Mouse (Mus musculus) CH12.LX (cell line): ENCODE measurements at regions not wholly inside any gene's neighbourhood (a gene's known extent, or its start where the extent isn't known, plus 50 kb on each side); places are given as distances from the start of the nearest gene placed in this dataset.
"Not testable (repeated sequence)": the region's sequence is repeated elsewhere in the genome, so short reads cannot be mapped to it uniquely, and the experiment has no call there.

Experiments used
- CTCF ChIP-seq, 2 experiments: IDR thresholded peaks in 1 of 2; conservative IDR thresholded peaks in 1 of 2; 2 replicates each; pipeline ENCODE4 v1.5.1; 2011 to 2012; ENCODE audit warnings: low read depth in 2 of 2, low read length in 2 of 2, improper control_type of control experiment in 1 of 2, inconsistent platforms in 1 of 2, mild to moderate bottlenecking in 1 of 2, moderate library complexity in 1 of 2
- EP300 ChIP-seq: IDR thresholded peaks from 2 replicates; pipeline ENCODE4 v1.6.1; 2011; ENCODE audit warnings: low read length, improper control_type of control experiment
- ETS1 ChIP-seq: conservative IDR thresholded peaks from 2 replicates; pipeline ENCODE4 v1.6.1; 2012; ENCODE audit warnings: low read depth, mild to moderate bottlenecking, inconsistent platforms, low read length, improper control_type of control experiment, moderate library complexity
- HCFC1 ChIP-seq: IDR thresholded peaks from 2 replicates; pipeline ENCODE4 v1.6.1; 2012; ENCODE audit warnings: low read depth, mild to moderate bottlenecking, inconsistent platforms, low read length, improper control_type of control experiment
- JUND ChIP-seq: conservative IDR thresholded peaks from 2 replicates; pipeline ENCODE4 v1.6.1; 2011; ENCODE audit warnings: low read depth, low read length, improper control_type of control experiment
- MAZ ChIP-seq: IDR thresholded peaks from 2 replicates; pipeline ENCODE4 v1.6.1; 2012; ENCODE audit warnings: low read depth, mild to moderate bottlenecking, inconsistent platforms, low read length, improper control_type of control experiment, moderate library complexity
- MYC ChIP-seq: IDR thresholded peaks from 2 replicates; pipeline ENCODE4 v1.6.1; 2011; ENCODE audit warnings: low read depth, mild to moderate bottlenecking, improper control_type of control experiment, low read length
- PAX5 ChIP-seq: IDR thresholded peaks from 2 replicates; pipeline ENCODE4 v1.6.1; 2012; ENCODE audit warnings: low read length, inconsistent platforms, mixed read lengths
- POLR2A ChIP-seq: IDR thresholded peaks from 2 replicates; pipeline ENCODE4 v1.6.1; 2011; ENCODE audit warnings: low read depth, mild to moderate bottlenecking, improper control_type of control experiment, low read length
- POLR2AphosphoS2 ChIP-seq: IDR thresholded peaks from 2 replicates; pipeline ENCODE4 v1.6.1; 2011; ENCODE audit warnings: low read depth, low read length, improper control_type of control experiment
- UBTF ChIP-seq: IDR thresholded peaks from 2 replicates; pipeline ENCODE4 v1.6.1; 2012; ENCODE audit warnings: low read depth, mild to moderate bottlenecking, inconsistent platforms, low read length, improper control_type of control experiment, moderate library complexity
- ZC3H11A ChIP-seq: IDR thresholded peaks from 2 replicates; pipeline ENCODE4 v1.6.1; 2012; ENCODE audit warnings: low read depth, mild to moderate bottlenecking, inconsistent platforms, low read length, improper control_type of control experiment

DNA sequence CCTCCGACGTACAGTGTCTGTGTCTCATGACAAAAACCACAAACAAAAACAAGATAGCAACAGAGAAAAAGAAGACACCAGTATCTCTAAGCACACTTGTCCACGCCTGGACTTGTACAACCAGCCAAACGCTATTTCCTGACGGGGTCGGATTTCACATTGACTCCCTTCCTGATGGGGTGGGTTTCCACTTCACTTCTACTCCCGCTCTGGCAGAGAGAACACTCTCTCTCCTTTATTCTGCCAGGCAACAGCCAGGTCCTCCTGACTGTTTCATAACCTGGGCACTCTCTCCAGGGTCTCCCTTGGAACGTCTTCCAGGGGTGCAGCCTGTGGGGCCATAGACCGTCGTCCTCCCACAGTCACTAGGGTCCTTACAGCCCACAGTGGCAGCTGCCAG, 56.9 kb upstream of the B3galnt1 start:
- TF ChIP-seq ETS1; MYC; JUND; POLR2A; PAX5; CTCF (conservative IDR thresholded peaks at IDR 0.05 in 1 of 2, IDR thresholded peaks at IDR 0.05 in 1 of 2; ENCODE audit: low read depth in 2 of 2, low read length in 2 of 2); UBTF; HCFC1; ZC3H11A; EP300; MAZ; POLR2AphosphoS2: not testable (repeated sequence)
